Mouse (Mus musculus) cerebellum, adult 2 months (tissue): ENCODE measurements at regions not wholly inside any gene's neighbourhood (a gene's known extent, or its start where the extent isn't known, plus 50 kb on each side); places are given as distances from the start of the nearest gene placed in this dataset.
A peak's percentile ranks its signal among the peaks of the same experiment; 100 is the strongest.

Experiments
- DNase-seq, 2 experiments: peaks; one replicate each; pipeline ENCODE4 v3.0.0; 2021
- H3K27ac ChIP-seq: fragments of 200-500 bp; 2 replicates; pipeline ENCODE4 v1.5.1; 2012; ENCODE audit warnings: low read length, control low read depth, inconsistent platforms; ENCODE audit not compliant: insufficient read depth
- H3K27me3 ChIP-seq: fragments of 200-500 bp; 2 replicates; pipeline ENCODE4 v1.6.1; 2012; ENCODE audit warnings: inconsistent platforms, mild to moderate bottlenecking, low read length, moderate library complexity; ENCODE audit not compliant: control insufficient read depth, insufficient read depth
- H3K4me1 ChIP-seq: fragments of 200-500 bp; 2 replicates; pipeline ENCODE4 v1.6.1; 2011; ENCODE audit warnings: low read length; ENCODE audit not compliant: control insufficient read depth, insufficient read depth
- H3K4me3 ChIP-seq: fragments of 200-500 bp; replicated peaks from 2 replicates; pipeline ENCODE3; 2011; ENCODE audit warnings: mild to moderate bottlenecking, low read depth, low read length, control low read depth; ENCODE audit not compliant: insufficient read depth
- CTCF ChIP-seq: fragments of 200-500 bp; IDR thresholded peaks from 2 replicates; pipeline ENCODE4 v1.5.1; 2011; ENCODE audit warnings: low read depth, mild to moderate bottlenecking, control low read depth, low read length, moderate library complexity, borderline replicate concordance; ENCODE audit not compliant: insufficient read depth
- POLR2A ChIP-seq: fragments of 200-500 bp; IDR thresholded peaks from 2 replicates; pipeline ENCODE4 v1.6.1; 2011; ENCODE audit warnings: low read length, control low read depth, borderline replicate concordance; ENCODE audit not compliant: insufficient read depth
- WGBS: fragments of 180-500 bp; shearing (Covaris S2); methylation state at CpG from one replicate; pipeline ENCODE4 v1.1.7; 2018; 5-methylcytosine and 5-hydroxymethylcytosine counted together

DNA sequence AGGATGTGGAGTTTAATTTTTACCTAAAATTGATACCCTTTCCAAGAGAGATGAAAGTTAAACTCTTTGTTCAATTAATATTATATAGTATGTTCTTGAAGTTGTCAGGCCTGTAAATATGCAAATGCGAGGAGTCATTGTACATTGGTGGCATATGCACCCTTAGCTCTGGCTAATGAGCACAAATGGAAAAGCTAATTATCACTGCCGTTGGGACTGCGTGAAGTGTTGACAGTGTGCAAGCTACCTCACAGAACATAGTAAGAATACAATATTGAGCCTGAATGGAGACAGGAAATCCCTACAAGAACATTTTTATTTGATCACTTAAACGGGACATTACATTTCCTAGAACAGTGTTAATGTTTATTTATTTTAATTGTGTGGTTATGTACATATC, 241.5 kb upstream of the Dlgap1 start:
- Histone ChIP-seq H3K27me3 (no peaks in the 10 kb centered on the region), H3K4me3 (no peak overlapping the region), H3K27ac (no peak overlapping the region), H3K4me1 (no peaks in the 10 kb centered on the region)
- TF ChIP-seq CTCF (no peak), POLR2A (no peak)
- DNase-seq: no peak
- 89% methylated on average over 4 of the region's 4 CpGs for WGBS

DNA sequence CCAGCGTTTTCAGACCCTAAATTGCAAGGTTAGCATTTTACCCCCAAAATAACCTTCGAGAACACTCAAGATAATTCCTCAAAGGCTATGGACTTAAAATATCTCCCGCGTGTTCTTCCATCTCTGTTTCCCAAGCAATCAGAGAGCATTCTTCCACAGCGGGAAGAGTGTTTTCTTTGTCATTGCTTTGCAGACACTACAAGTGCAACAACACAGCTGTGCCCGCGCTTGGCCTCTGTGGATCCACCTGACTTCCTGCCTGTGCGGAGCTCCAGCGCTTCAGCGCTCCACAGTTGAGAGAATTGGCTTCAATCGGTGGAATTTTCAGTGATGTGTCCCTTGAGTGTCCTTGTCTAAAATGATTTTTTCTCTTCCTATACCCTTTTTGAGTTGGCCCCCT, 235.9 kb upstream of the Dlgap1 start:
- Histone ChIP-seq H3K4me1 (no peaks in the 10 kb centered on the region), H3K4me3 (no peak overlapping the region), H3K27ac (no peak overlapping the region), H3K27me3 (no peaks in the 10 kb centered on the region)
- DNase-seq: no peak
- TF ChIP-seq POLR2A: no peak
- no peak for TF ChIP-seq CTCF
- WGBS: 82% methylated on average over 11 of the region's 11 CpGs

DNA sequence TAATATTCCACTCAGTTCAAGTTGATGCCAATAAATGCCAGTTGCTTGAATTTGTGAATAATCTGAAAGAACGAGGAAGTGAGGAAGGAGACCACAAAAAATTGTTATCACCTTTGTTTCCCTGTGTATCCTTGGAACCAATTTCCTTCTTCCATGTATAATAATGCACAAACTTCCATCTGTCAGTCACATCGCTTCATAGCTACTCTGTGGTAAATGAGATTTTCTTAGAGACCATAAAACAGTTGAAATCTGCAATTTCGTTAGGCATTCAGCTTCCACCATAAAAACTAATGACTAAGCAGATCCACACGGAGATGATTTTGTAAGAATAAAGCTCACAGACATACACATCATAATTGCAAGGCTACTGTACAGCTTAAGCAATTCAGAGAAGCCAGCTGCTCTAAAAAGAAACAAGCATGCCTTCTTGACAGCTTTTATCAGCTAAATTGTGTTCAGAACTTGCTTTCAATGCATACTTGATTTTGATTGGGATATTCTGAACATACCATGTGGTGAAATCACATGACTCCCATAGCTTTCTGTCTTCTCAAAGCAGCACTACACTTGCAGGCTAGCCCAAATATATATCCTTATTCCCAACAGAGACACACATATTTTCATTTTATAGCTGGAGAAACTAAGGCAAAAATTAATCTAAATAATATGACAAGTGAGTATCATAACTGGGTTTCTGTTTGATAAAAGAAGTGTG, 232.3 kb upstream of the Dlgap1 start:
- Histone ChIP-seq H3K4me3 (no peak overlapping the region), H3K27ac (no peak overlapping the region), H3K27me3 (no peaks in the 10 kb centered on the region), H3K4me1 (no peaks in the 10 kb centered on the region)
- WGBS: 73% methylated on average over 4 of the region's 4 CpGs
- no peak for TF ChIP-seq POLR2A
- TF ChIP-seq CTCF: no peak
- DNase-seq: no peak

DNA sequence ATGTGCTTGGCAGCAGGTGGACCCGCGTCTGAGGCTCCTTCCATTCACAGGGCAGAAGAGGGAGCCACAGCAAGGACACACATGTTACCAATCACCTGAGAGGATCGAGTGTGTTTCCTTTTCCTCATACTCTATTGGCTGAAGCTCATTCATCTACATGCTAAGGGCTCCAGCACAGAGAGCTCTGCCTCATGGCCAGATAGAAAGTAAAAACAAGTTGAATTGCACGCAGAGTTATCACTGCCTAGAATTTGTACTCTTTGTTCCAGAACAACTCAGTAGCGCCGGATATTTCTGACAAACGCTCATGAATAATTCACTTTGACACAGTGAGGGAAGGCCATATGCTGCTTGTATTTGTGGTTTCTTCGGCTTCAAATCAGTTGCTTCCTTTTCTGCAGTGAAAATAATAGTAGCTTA, 199.9 kb upstream of the Dlgap1 start:
- H3K4me1 ChIP-seq: no peaks in the 10 kb centered on the region; the same call in 1 of the 2 replicates
- H3K27ac ChIP-seq: no peak overlapping the region
- DNase-seq: peak; percentile 18 to 24
- TF ChIP-seq POLR2A: no peak
- no peak for TF ChIP-seq CTCF
- H3K27me3 ChIP-seq: no peaks in the 10 kb centered on the region
- H3K4me3 ChIP-seq: no peak overlapping the region
- WGBS: 27% methylated on average over 8 of the region's 8 CpGs

DNA sequence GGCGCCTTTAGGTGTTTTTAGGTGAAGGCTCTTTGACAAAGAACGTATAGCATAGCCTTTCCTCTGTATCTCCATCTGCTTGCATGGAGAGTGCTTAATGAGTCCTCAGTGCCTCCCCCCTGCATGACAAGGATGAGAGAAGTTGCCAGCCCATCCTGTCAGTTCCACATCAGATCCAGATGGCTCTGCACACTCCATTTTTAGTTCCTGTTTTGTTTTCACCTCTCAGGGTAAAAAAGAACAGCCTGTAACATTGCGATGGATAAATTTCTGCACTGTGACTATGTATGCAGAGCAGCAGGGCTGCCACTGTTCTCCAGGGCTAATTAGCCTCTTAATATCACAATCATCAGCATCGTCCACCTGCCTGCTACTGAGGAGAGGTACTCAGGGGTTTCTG, 198.8 kb upstream of the Dlgap1 start:
- Histone ChIP-seq H3K27me3 (no peaks in the 10 kb centered on the region), H3K4me1 (no peaks in the 10 kb centered on the region; the same call in 1 of the 2 replicates), H3K27ac (no peak overlapping the region), H3K4me3 (no peak overlapping the region)
- TF ChIP-seq CTCF (no peak), POLR2A (no peak)
- DNase-seq: peak; percentile 16 to 32
- 44% methylated on average over 4 of the region's 4 CpGs for WGBS

DNA sequence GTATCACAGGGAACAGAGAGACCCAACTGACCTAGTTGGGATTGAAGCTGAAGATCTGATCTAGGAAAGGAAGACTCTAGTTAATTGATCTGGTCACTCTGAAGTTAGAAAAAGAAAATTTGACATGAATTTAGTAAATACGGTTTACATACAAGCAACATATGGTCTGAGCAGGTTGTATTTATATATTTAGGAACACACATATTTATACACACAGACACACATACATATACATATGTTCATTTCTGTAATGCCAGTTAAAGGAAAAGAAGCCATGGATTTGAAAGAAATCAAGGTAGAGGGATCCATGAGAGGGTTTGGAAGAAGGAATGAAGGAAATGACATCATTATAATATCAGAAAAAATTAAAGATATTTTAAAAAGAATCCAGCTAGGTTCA, 187.7 kb upstream of the Dlgap1 start:
- no peak overlapping the region for H3K4me3 ChIP-seq
- no peaks in the 10 kb centered on the region for H3K27me3 ChIP-seq
- TF ChIP-seq POLR2A (no peak), CTCF (no peak)
- no peak for DNase-seq
- no peak overlapping the region for H3K27ac ChIP-seq
- no peaks in the 10 kb centered on the region for H3K4me1 ChIP-seq
- WGBS: 96% methylated on average over 1 of the region's 1 CpGs

DNA sequence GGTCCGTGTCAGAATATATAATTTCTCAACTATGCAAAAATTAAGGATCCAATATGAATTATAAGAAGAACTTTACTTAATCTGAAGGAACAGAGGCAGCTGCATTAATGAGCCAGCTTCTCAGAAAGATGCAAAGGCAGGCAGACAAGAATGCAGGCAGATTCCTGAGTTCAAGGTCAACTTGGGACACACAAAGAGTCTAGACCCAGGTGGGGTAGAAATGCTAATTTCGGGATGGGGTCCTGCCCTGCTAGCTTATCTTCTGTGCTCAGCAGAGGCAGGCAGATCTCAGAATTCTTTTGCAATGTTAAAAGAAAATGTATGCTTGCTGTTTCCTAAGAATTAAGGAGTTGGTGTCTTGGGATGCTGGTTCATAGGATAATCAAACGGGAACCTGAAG, 181.9 kb upstream of the Dlgap1 start:
- DNase-seq: no peak
- WGBS: 88% methylated on average over 3 of the region's 3 CpGs
- TF ChIP-seq CTCF: no peak
- no peak for TF ChIP-seq POLR2A
- Histone ChIP-seq H3K4me3 (no peak overlapping the region), H3K4me1 (no peaks in the 10 kb centered on the region), H3K27ac (no peak overlapping the region), H3K27me3 (no peaks in the 10 kb centered on the region)

DNA sequence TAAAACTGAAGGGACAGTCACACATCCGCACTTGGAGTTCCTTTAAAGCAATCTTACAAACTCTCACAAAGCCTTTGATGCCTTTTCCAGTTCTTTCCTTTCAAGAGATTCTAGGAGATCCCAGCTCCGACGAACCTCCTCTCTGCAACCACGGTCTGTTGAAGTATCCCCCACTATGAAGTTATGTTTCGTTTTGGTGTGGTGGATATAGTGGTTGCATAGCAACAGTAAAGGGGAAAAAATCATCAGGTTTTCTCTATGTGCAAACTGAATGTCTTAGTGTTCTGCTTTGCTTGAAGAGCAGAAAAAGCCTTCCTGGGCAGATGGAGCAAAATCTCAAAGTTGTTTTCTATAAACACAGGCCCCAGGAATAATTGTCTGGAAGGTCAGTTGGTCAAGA, 147.4 kb upstream of the Dlgap1 start:
- DNase-seq: no peak
- Histone ChIP-seq H3K4me1 (no peaks in the 10 kb centered on the region), H3K4me3 (no peak overlapping the region), H3K27me3 (no peaks in the 10 kb centered on the region), H3K27ac (no peak overlapping the region)
- WGBS: 58% methylated on average over 5 of the region's 5 CpGs
- no peak for TF ChIP-seq POLR2A

DNA sequence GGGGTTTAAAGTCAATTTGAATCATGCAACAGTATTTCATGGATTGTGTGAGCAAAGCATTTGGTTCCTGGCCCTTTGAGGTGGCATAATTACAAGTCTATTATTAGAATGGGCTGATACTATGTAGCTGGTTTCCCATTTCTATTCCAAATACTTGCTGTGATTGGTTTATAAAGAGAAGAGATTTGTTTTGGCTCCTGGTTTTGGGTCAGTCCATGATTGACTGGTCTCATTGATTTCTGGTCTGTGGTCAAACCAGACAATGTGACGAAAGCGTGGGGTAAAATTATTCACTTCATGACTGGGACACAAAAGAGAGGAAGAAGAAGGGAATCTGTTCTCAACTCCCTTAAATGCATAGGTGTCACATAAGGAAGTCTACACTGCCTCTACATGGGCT, 147.0 kb upstream of the Dlgap1 start:
- WGBS: 79% methylated on average over 2 of the region's 2 CpGs
- H3K27ac ChIP-seq: no peak overlapping the region
- no peak for TF ChIP-seq CTCF
- TF ChIP-seq POLR2A: no peak
- H3K27me3 ChIP-seq: no peaks in the 10 kb centered on the region
- H3K4me1 ChIP-seq: no peaks in the 10 kb centered on the region
- no peak overlapping the region for H3K4me3 ChIP-seq
- DNase-seq: no peak
